Mouse (Mus musculus) CH12.LX (cell line): ENCODE results near the gene Cdkn2d. TPM values are rescaled to one million over a fixed set of nuclear protein-coding genes. Genes with fewer than 3 reads are reported as not detected.

Source experiments
- DNase-seq: peaks from one replicate; pipeline ENCODE4 v3.0.0-alpha.2; 2013; ENCODE audit errors: extremely low read depth
- H3K27ac ChIP-seq: 2 replicates; pipeline ENCODE4 v1.5.1; 2012; ENCODE audit warnings: low read depth, mild to moderate bottlenecking, control low read depth, moderate library complexity; ENCODE audit not compliant: insufficient read depth
- H3K27me3 ChIP-seq: replicated peaks from 2 replicates; pipeline ENCODE3; 2012; ENCODE audit warnings: inconsistent platforms
- H3K36me3 ChIP-seq, 2 experiments: replicated peaks in 1 of 2; 2 replicates each; pipeline versions ENCODE3 to v1.6.1; 2012; ENCODE audit warnings: inconsistent platforms in 1 of 2, low read length in 1 of 2, mild to moderate bottlenecking in 1 of 2, mixed read lengths in 1 of 2, moderate library complexity in 1 of 2; ENCODE audit not compliant: control insufficient read depth in 1 of 2, insufficient read depth in 1 of 2
- H3K4me1 ChIP-seq, 2 experiments: 2 replicates each; pipeline ENCODE4 v1.6.1; 2012; ENCODE audit warnings: inconsistent platforms in 1 of 2, moderate library complexity in 1 of 2; ENCODE audit not compliant: insufficient read depth in 2 of 2, control insufficient read depth in 1 of 2
- H3K4me2 ChIP-seq: 2 replicates; pipeline ENCODE4 v1.6.1; 2012; ENCODE audit warnings: low read depth, mild to moderate bottlenecking, control low read depth; ENCODE audit not compliant: poor library complexity, insufficient read depth, severe bottlenecking
- H3K4me3 ChIP-seq, 3 experiments: fragments of 150-350 bp in 1 of 3; sonication (generic) in 1 of 3; replicated peaks in 1 of 3; 2 replicates each; pipeline versions ENCODE3 to v1.5.1; 2011 to 2012; ENCODE audit warnings: low read depth in 2 of 3, low read length in 2 of 3, mild to moderate bottlenecking in 2 of 3, moderate library complexity in 2 of 3, control low read depth in 1 of 3, improper control_type of control experiment in 1 of 3, inconsistent platforms in 1 of 3, mixed read lengths in 1 of 3; ENCODE audit not compliant: poor library complexity in 1 of 3
- H3K79me2 ChIP-seq: replicated peaks from 2 replicates; pipeline ENCODE4 v1.6.1; 2012; ENCODE audit warnings: mild to moderate bottlenecking, moderate library complexity; ENCODE audit not compliant: control insufficient read depth, poor library complexity, insufficient read depth, severe bottlenecking; ENCODE audit errors: extremely low read depth
- H3K9ac ChIP-seq: 2 replicates; pipeline ENCODE4 v1.6.1; 2012; ENCODE audit warnings: low read depth, mild to moderate bottlenecking, control low read depth, moderate library complexity; ENCODE audit not compliant: insufficient read depth
- H3K9me3 ChIP-seq: replicated peaks from 2 replicates; pipeline ENCODE3; 2012; ENCODE audit warnings: low read length, inconsistent platforms, mixed read lengths
- BHLHE40 ChIP-seq: IDR thresholded peaks from 2 replicates; pipeline ENCODE4 v1.6.1; 2011; ENCODE audit warnings: mild to moderate bottlenecking, low read depth, low read length, improper control_type of control experiment
- CTCF ChIP-seq, 2 experiments: IDR thresholded peaks in 1 of 2; conservative IDR thresholded peaks in 1 of 2; 2 replicates each; pipeline ENCODE4 v1.5.1; 2011 to 2012; ENCODE audit warnings: low read depth in 2 of 2, low read length in 2 of 2, improper control_type of control experiment in 1 of 2, inconsistent platforms in 1 of 2, mild to moderate bottlenecking in 1 of 2, moderate library complexity in 1 of 2
- GABPA ChIP-seq: IDR thresholded peaks from 2 replicates; pipeline ENCODE4 v1.6.1; 2012; ENCODE audit warnings: low read depth, low read length, improper control_type of control experiment, inconsistent platforms; ENCODE audit not compliant: insufficient replicate concordance
- HCFC1 ChIP-seq: IDR thresholded peaks from 2 replicates; pipeline ENCODE4 v1.6.1; 2012; ENCODE audit warnings: low read depth, mild to moderate bottlenecking, inconsistent platforms, low read length, improper control_type of control experiment
- MAFK ChIP-seq: IDR thresholded peaks from 2 replicates; pipeline ENCODE4 v1.6.1; 2011; ENCODE audit warnings: low read length, improper control_type of control experiment; ENCODE audit not compliant: insufficient replicate concordance
- MEF2A ChIP-seq: IDR thresholded peaks from 2 replicates; pipeline ENCODE4 v1.6.1; 2014; ENCODE audit warnings: low read depth, mild to moderate bottlenecking, inconsistent platforms, low read length, improper control_type of control experiment, borderline replicate concordance
- MYC ChIP-seq: IDR thresholded peaks from 2 replicates; pipeline ENCODE4 v1.6.1; 2011; ENCODE audit warnings: low read depth, mild to moderate bottlenecking, improper control_type of control experiment, low read length
- POLR2A ChIP-seq: IDR thresholded peaks from 2 replicates; pipeline ENCODE4 v1.6.1; 2011; ENCODE audit warnings: low read depth, mild to moderate bottlenecking, improper control_type of control experiment, low read length
- TBP ChIP-seq: conservative IDR thresholded peaks from 2 replicates; pipeline ENCODE4 v1.6.1; 2011; ENCODE audit warnings: low read depth, low read length, improper control_type of control experiment
- TCF12 ChIP-seq: IDR thresholded peaks from 2 replicates; pipeline ENCODE4 v1.6.1; 2014; ENCODE audit warnings: low read depth, mild to moderate bottlenecking, inconsistent platforms, low read length, improper control_type of control experiment
- UBTF ChIP-seq: IDR thresholded peaks from 2 replicates; pipeline ENCODE4 v1.6.1; 2012; ENCODE audit warnings: low read depth, mild to moderate bottlenecking, inconsistent platforms, low read length, improper control_type of control experiment, moderate library complexity
- ZC3H11A ChIP-seq: IDR thresholded peaks from 2 replicates; pipeline ENCODE4 v1.6.1; 2012; ENCODE audit warnings: low read depth, mild to moderate bottlenecking, inconsistent platforms, low read length, improper control_type of control experiment
- ZKSCAN1 ChIP-seq: IDR thresholded peaks from 2 replicates; pipeline ENCODE4 v1.6.1; 2012; ENCODE audit warnings: low read depth, inconsistent platforms, low read length, improper control_type of control experiment, borderline replicate concordance
- dilution Hi-C: fragments of 300-500 bp; cut with MboI; formaldehyde crosslinking; loops from 2 replicates; pipeline ENCODE4 v1.14.3; 2020; ENCODE audit warnings: low sequenced_read_pairs; ENCODE audit not compliant: extremely low pct_unique_long_range_greater_than_20kb, extremely low pct_ligation_motif_present
- in situ Hi-C: fragments of 300-500 bp; cut with MboI; formaldehyde crosslinking; loops from 3 replicates; pipeline ENCODE4 v1.14.3; 2019; ENCODE audit warnings: low sequenced_read_pairs, low pct_ligation_motif_present, low pct_unique_long_range_greater_than_20kb, mixed read lengths
- polyA plus RNA-seq: library from polyadenylated mRNA; unstranded; fragments of >175 nt; gene quantifications from 2 replicates; pipeline ENCODE4 v1.2.1, GENCODE M21; 2012; ENCODE audit warnings: low read depth; ENCODE audit not compliant: insufficient read length
- total RNA-seq, 2 experiments: library from RNA; depleted of rRNA; stranded (reverse); fragments of 300-350 nt in 1 of 2; fragments of >200 nt in 1 of 2; gene quantifications; 2 replicates each; pipeline ENCODE4 v1.2.3; 2012 to 2014

Cdkn2d gene
- total and polyA plus RNA-seq, 3 experiments, result 2.9 to 12.6 (median 7.1) TPM

- Histone ChIP-seq H3K4me3 (no peak overlapping the region), H3K4me1 (peaks cover 16 to 45% of the 10 kb centered on the region in 2 experiments; a peak in 3 of 4 replicates), H3K9me3 (peaks cover 2% of the 10 kb centered on the region), H3K4me2 (no peak overlapping the region), H3K27me3 (no peaks in the 10 kb centered on the region), H3K9ac (no peak overlapping the region), H3K36me3 (peaks cover 3 to 54% of the 10 kb centered on the region in 2 experiments), H3K79me2 (peaks cover 31% of the 10 kb centered on the region), H3K27ac (no peak overlapping the region)
- dilution Hi-C loops (no loop called here), in situ Hi-C loops (no loop called here)
- DNase-seq, result no peak
- no peak for TF ChIP-seq ZC3H11A
- no peak for TF ChIP-seq CTCF (conservative IDR thresholded peaks at IDR 0.05 in 1 of 2, IDR thresholded peaks at IDR 0.05 in 1 of 2; ENCODE audit: low read depth in 2 of 2, low read length in 2 of 2)
- TF ChIP-seq UBTF, result no peak
- TF ChIP-seq BHLHE40, result peak; percentile 72
- TF ChIP-seq TBP, result no peak
- TF ChIP-seq TCF12, result no peak
Measured at GRCm38 (mm10) chr9:21332161-21333061, 41.2 kb upstream of the Cdkn2d start.

GRCm38 (mm10) chr9:21331365-21332140 lies 40.3 kb upstream of the Cdkn2d start:
- H3K4me2 ChIP-seq, result no peak overlapping the region
- peaks cover 21 to 54% of the 10 kb centered on the region in 2 experiments for H3K4me1 ChIP-seq
- no peaks in the 10 kb centered on the region for H3K27me3 ChIP-seq
- no peak overlapping the region for H3K4me3 ChIP-seq
- TF ChIP-seq TBP (no peak), POLR2A (no peak), BHLHE40 (no peak), MEF2A (no peak), MAFK (no peak), HCFC1 (no peak), MYC (no peak), ZC3H11A (no peak), GABPA (no peak), ZKSCAN1 (no peak)
- TF ChIP-seq, all 38 proteins: peak for 0
- H3K9me3 ChIP-seq, result peaks cover 2% of the 10 kb centered on the region
- in situ Hi-C loops, result no loop called here
- peaks cover 36% of the 10 kb centered on the region for H3K79me2 ChIP-seq
- H3K9ac ChIP-seq, result no peak overlapping the region
- H3K27ac ChIP-seq, result no peak overlapping the region
- DNase-seq, result no peak
- dilution Hi-C loops, result no loop called here
- peaks cover 3 to 46% of the 10 kb centered on the region in 2 experiments for H3K36me3 ChIP-seq
